20 mouse cellular contexts compared by ENCODE assay signal in genomic region chr10:5029883-5030282, GRCm38 (mm10). TPM values are rescaled to one million over a fixed set of nuclear protein-coding genes. Genes with fewer than 3 reads are reported as not detected.
"Had no signal": no experiment of that assay in that cellular context is flagged by ENCODE, and none has a peak within 500 bp of the region (broad histone marks: within the 10 kb centered on the region; RNA-seq: fewer than 3 reads in every experiment).

No protein-coding gene starts in this region.

- H3K4me3 ChIP-seq: neural tube, embryonic 13.5 days; neural tube, embryonic 15.5 days; stomach, embryonic 15.5 days had no signal

- H3K27ac ChIP-seq: neural tube, embryonic 13.5 days; neural tube, embryonic 15.5 days; stomach, embryonic 15.5 days; stomach, postnatal 0 days had no signal

- H3K4me1 ChIP-seq: neural tube, embryonic 15.5 days; stomach, embryonic 15.5 days had no signal

- DNase-seq: retina, postnatal 1 day; right cerebral cortex, adult 18-20 months; right cerebral cortex, postnatal 14 days; right cerebral cortex, postnatal 25 days; right cerebral cortex, postnatal 4 days; spleen, adult 18-20 months; thymus, adult 18-20 months; thymus, adult 2 months; thymus, postnatal 14 days; thymus, postnatal 25 days; thymus, postnatal 36 days; thymus, postnatal 4 days had no signal

- H3K9ac ChIP-seq: neural tube, embryonic 13.5 days; neural tube, embryonic 15.5 days; stomach, embryonic 15.5 days had no signal

- H3K27me3 ChIP-seq: neural tube, embryonic 15.5 days; stomach, embryonic 15.5 days had no signal

- H3K9me3 ChIP-seq: neural tube, embryonic 13.5 days; neural tube, embryonic 15.5 days; stomach, embryonic 15.5 days had no signal

- H3K4me2 ChIP-seq: neural tube, embryonic 13.5 days; neural tube, embryonic 15.5 days; stomach, embryonic 15.5 days had no signal

RNA-seq across cellular contexts. Expression of gene Gm10097, which starts 39.1 kb away (rescaled TPM):
- polyA plus RNA-seq: small intestine, adult 2 months; spleen, adult 2 months; testis, adult 2 months; thymus, adult 2 months; urinary bladder, adult 2 months had no signal
